Mouse (Mus musculus): ENCODE data around the gene Trib3. TPM values are rescaled to one million over a fixed set of nuclear protein-coding genes. Genes with fewer than 3 reads are reported as not detected.

The Trib3 gene
- polyA plus RNA-seq, 1 experiment from 2014 or later = 1.1 TPM

- no peak for DNase-seq (ENCODE audit: low spot score, missing footprints)
- Histone ChIP-seq H3K36me3 (ENCODE audit: control insufficient read depth, insufficient read depth, low read length) (no peaks in the 10 kb centered on the region), H3K4me2 (no peak overlapping the region), H3K9ac (ENCODE audit: low read length) (no peak overlapping the region), H3K4me1 (ENCODE audit: control insufficient read depth, insufficient read depth, low read length) (no peaks in the 10 kb centered on the region), H3K27ac (ENCODE audit: low read depth, low read length) (no peak overlapping the region), H3K9me3 (ENCODE audit: control insufficient read depth, low read length) (no peaks in the 10 kb centered on the region), H3K27me3 (ENCODE audit: control insufficient read depth, insufficient read depth, low read length) (no peaks in the 10 kb centered on the region), H3K4me3 (ENCODE audit: low read depth, low read length) (no peak overlapping the region)
- ATAC-seq (ENCODE audit: low FRiP score) = no peak
- 90% methylated on average over 11 of the region's 11 CpGs for WGBS
Observed at GRCm38 (mm10) chr2:152337591-152338212, 6.1 kb downstream of the Trib3 start.

GRCm38 (mm10) chr2:152336856-152337255, 7.0 kb downstream of the Trib3 start:
- no peak overlapping the region for H3K4me2 ChIP-seq
- H3K4me3 ChIP-seq (ENCODE audit: low read depth, low read length) = no peak overlapping the region
- no peaks in the 10 kb centered on the region for H3K27me3 ChIP-seq (ENCODE audit: control insufficient read depth, insufficient read depth, low read length)
- 69% methylated on average over 1 of the region's 1 CpGs for whole genome bisulfite sequencing
- no peak overlapping the region for H3K9ac ChIP-seq (ENCODE audit: low read length)
- H3K36me3 ChIP-seq (ENCODE audit: control insufficient read depth, insufficient read depth, low read length) = no peaks in the 10 kb centered on the region
- H3K9me3 ChIP-seq (ENCODE audit: control insufficient read depth, low read length) = no peaks in the 10 kb centered on the region
- H3K4me1 ChIP-seq (ENCODE audit: control insufficient read depth, insufficient read depth, low read length) = no peaks in the 10 kb centered on the region
- DNase-seq (ENCODE audit: low spot score, missing footprints) (no peak), ATAC-seq (ENCODE audit: low FRiP score) (no peak)
- no peak overlapping the region for H3K27ac ChIP-seq (ENCODE audit: low read depth, low read length)

- no peak overlapping the region for H3K9ac ChIP-seq (ENCODE audit: low read length)
- DNase-seq (ENCODE audit: low spot score, missing footprints) (no peak), ATAC-seq (ENCODE audit: low FRiP score) (no peak)
- H3K27me3 ChIP-seq (ENCODE audit: control insufficient read depth, insufficient read depth, low read length) = no peaks in the 10 kb centered on the region
- no peaks in the 10 kb centered on the region for H3K9me3 ChIP-seq (ENCODE audit: control insufficient read depth, low read length)
- H3K4me3 ChIP-seq (ENCODE audit: low read depth, low read length) = no peak overlapping the region
- no peaks in the 10 kb centered on the region for H3K36me3 ChIP-seq (ENCODE audit: control insufficient read depth, insufficient read depth, low read length)
- 61% methylated on average over 11 of the region's 11 CpGs for WGBS
- peaks cover 10% of the 10 kb centered on the region for H3K4me1 ChIP-seq (ENCODE audit: control insufficient read depth, insufficient read depth, low read length)
- no peak overlapping the region for H3K27ac ChIP-seq (ENCODE audit: low read depth, low read length)
- H3K4me2 ChIP-seq = no peak overlapping the region
Observed at GRCm38 (mm10) chr2:152335289-152335820, 8.5 kb downstream of the Trib3 start.

GRCm38 (mm10) chr2:152333345-152334006, 10.4 kb downstream of the Trib3 start:
- WGBS = 83% methylated on average over 4 of the region's 4 CpGs
- H3K9ac ChIP-seq (ENCODE audit: low read length) = no peak overlapping the region
- ATAC-seq (ENCODE audit: low FRiP score) (no peak), DNase-seq (ENCODE audit: low spot score, missing footprints) (no peak)
- H3K4me1 ChIP-seq (ENCODE audit: control insufficient read depth, insufficient read depth, low read length) = peaks cover 10% of the 10 kb centered on the region
- H3K9me3 ChIP-seq (ENCODE audit: control insufficient read depth, low read length) = no peaks in the 10 kb centered on the region
- H3K36me3 ChIP-seq (ENCODE audit: control insufficient read depth, insufficient read depth, low read length) = peaks cover 2% of the 10 kb centered on the region; the same call in 1 of the 2 replicates
- no peak overlapping the region for H3K27ac ChIP-seq (ENCODE audit: low read depth, low read length)
- no peak overlapping the region for H3K4me3 ChIP-seq (ENCODE audit: low read depth, low read length)
- no peaks in the 10 kb centered on the region for H3K27me3 ChIP-seq (ENCODE audit: control insufficient read depth, insufficient read depth, low read length)
- H3K4me2 ChIP-seq = no peak overlapping the region

- H3K4me1 ChIP-seq (ENCODE audit: control insufficient read depth, insufficient read depth, low read length) = peaks cover 10% of the 10 kb centered on the region
- peak within 1 kb of the TSS; percentile 82 for H3K4me3 ChIP-seq (ENCODE audit: low read depth, low read length)
- H3K4me2 ChIP-seq = peak within 1 kb of the TSS; percentile 77
- peak within 1 kb of the TSS; percentile 91 for H3K9ac ChIP-seq (ENCODE audit: low read length)
- peak within 1 kb of the TSS; percentile 79 for H3K27ac ChIP-seq (ENCODE audit: low read depth, low read length)
- DNase-seq (ENCODE audit: low spot score, missing footprints) = peak; percentile 99
- peaks cover 2% of the 10 kb centered on the region; the same call in 1 of the 2 replicates for H3K36me3 ChIP-seq (ENCODE audit: control insufficient read depth, insufficient read depth, low read length)
- no peaks in the 10 kb centered on the region for H3K27me3 ChIP-seq (ENCODE audit: control insufficient read depth, insufficient read depth, low read length)
- peak; percentile 98 for ATAC-seq (ENCODE audit: low FRiP score)
- WGBS = under 1% methylated on average over 53 of the region's 54 CpGs
- no peaks in the 10 kb centered on the region for H3K9me3 ChIP-seq (ENCODE audit: control insufficient read depth, low read length)
Observed at GRCm38 (mm10) chr2:152332101-152332825, 11.6 kb downstream of the Trib3 start, which contains the start of gene Rbck1. TSS of gene Rbck1 (minus strand) at chr2:152332653.

- H3K36me3 ChIP-seq (ENCODE audit: control insufficient read depth, insufficient read depth, low read length) = peaks cover 5% of the 10 kb centered on the region
- no peak overlapping the region for H3K27ac ChIP-seq (ENCODE audit: low read depth, low read length)
- peaks cover 10% of the 10 kb centered on the region for H3K4me1 ChIP-seq (ENCODE audit: control insufficient read depth, insufficient read depth, low read length)
- H3K27me3 ChIP-seq (ENCODE audit: control insufficient read depth, insufficient read depth, low read length) = no peaks in the 10 kb centered on the region
- peak overlapping the region; percentile 82; the same call in 1 of the 2 replicates for H3K4me3 ChIP-seq (ENCODE audit: low read depth, low read length)
- no peak for DNase-seq (ENCODE audit: low spot score, missing footprints)
- ATAC-seq (ENCODE audit: low FRiP score) = no peak
- peak overlapping the region; percentile 77 for H3K4me2 ChIP-seq
- H3K9me3 ChIP-seq (ENCODE audit: control insufficient read depth, low read length) = no peaks in the 10 kb centered on the region
- H3K9ac ChIP-seq (ENCODE audit: low read length) = peak overlapping the region; percentile 91; the same call in 1 of the 2 replicates
- 75% methylated on average over 7 of the region's 7 CpGs for WGBS
Observed at GRCm38 (mm10) chr2:152330858-152331423, 12.9 kb downstream of the Trib3 start.

GRCm38 (mm10) chr2:152327980-152328379, 15.9 kb downstream of the Trib3 start:
- ATAC-seq (ENCODE audit: low FRiP score) (no peak), DNase-seq (ENCODE audit: low spot score, missing footprints) (no peak)
- no peak overlapping the region for H3K4me3 ChIP-seq (ENCODE audit: low read depth, low read length)
- H3K4me2 ChIP-seq = no peak overlapping the region
- H3K9me3 ChIP-seq (ENCODE audit: control insufficient read depth, low read length) = no peaks in the 10 kb centered on the region
- no peak overlapping the region for H3K9ac ChIP-seq (ENCODE audit: low read length)
- no peaks in the 10 kb centered on the region for H3K27me3 ChIP-seq (ENCODE audit: control insufficient read depth, insufficient read depth, low read length)
- peaks cover 10% of the 10 kb centered on the region for H3K4me1 ChIP-seq (ENCODE audit: control insufficient read depth, insufficient read depth, low read length)
- 84% methylated on average over 5 of the region's 5 CpGs for WGBS
- no peak overlapping the region for H3K27ac ChIP-seq (ENCODE audit: low read depth, low read length)
- peaks cover 27% of the 10 kb centered on the region for H3K36me3 ChIP-seq (ENCODE audit: control insufficient read depth, insufficient read depth, low read length)

GRCm38 (mm10) chr2:152326654-152327053, 17.2 kb downstream of the Trib3 start:
- no peak overlapping the region for H3K4me2 ChIP-seq
- H3K36me3 ChIP-seq (ENCODE audit: control insufficient read depth, insufficient read depth, low read length) = peaks cover 27% of the 10 kb centered on the region
- no peak overlapping the region for H3K9ac ChIP-seq (ENCODE audit: low read length)
- H3K27me3 ChIP-seq (ENCODE audit: control insufficient read depth, insufficient read depth, low read length) = no peaks in the 10 kb centered on the region
- 87% methylated on average over 8 of the region's 8 CpGs for WGBS
- H3K27ac ChIP-seq (ENCODE audit: low read depth, low read length) = no peak overlapping the region
- no peaks in the 10 kb centered on the region for H3K9me3 ChIP-seq (ENCODE audit: control insufficient read depth, low read length)
- ATAC-seq (ENCODE audit: low FRiP score) (no peak), DNase-seq (ENCODE audit: low spot score, missing footprints) (no peak)
- H3K4me3 ChIP-seq (ENCODE audit: low read depth, low read length) = no peak overlapping the region
- H3K4me1 ChIP-seq (ENCODE audit: control insufficient read depth, insufficient read depth, low read length) = peaks cover 9% of the 10 kb centered on the region

All from midbrain, embryonic 11.5 days (tissue).